Mouse (Mus musculus): Measurements from ENCODE around the gene Lrrc29.

- no peak for TF ChIP-seq CTCF (IDR thresholded peaks at IDR 0.05; ENCODE audit: low read depth)
- no peak for TF ChIP-seq EP300 (optimal IDR thresholded peaks at IDR 0.05)
Measured at GRCm38 (mm10) chr8:105298351-105299252, 27.5 kb downstream of the Lrrc29 start.
